Mouse (Mus musculus) hindbrain, embryonic 14.5 days (tissue): ENCODE data around the gene Gm27029. TPM values are rescaled to one million over a fixed set of nuclear protein-coding genes. Genes with fewer than 3 reads are reported as not detected.
"Not testable (repeated sequence)": the region's sequence is repeated elsewhere in the genome, so short reads cannot be mapped to it uniquely, and the experiment has no call there.

Experiments
- ATAC-seq: fragments of 200-750 bp; cut with Nextera tagmentation; 2 replicates; pipeline ENCODE4 v1.8.0; 2017; ENCODE audit warnings: moderate number of reproducible peaks, mild to moderate bottlenecking, moderate TSS enrichment, moderate library complexity; ENCODE audit not compliant: low FRiP score
- DNase-seq: peaks from one replicate; pipeline ENCODE4 v3.0.0-alpha.2; 2015; ENCODE audit warnings: low spot score
- H3K27ac ChIP-seq: fragments of 300-500 bp; sonication (generic); 2 replicates; pipeline ENCODE4 v1.5.1; 2014; ENCODE audit warnings: mild to moderate bottlenecking, moderate library complexity
- H3K27me3 ChIP-seq: fragments of 300-500 bp; sonication (generic); 2 replicates; pipeline ENCODE4 v1.6.1; 2014; ENCODE audit warnings: mild to moderate bottlenecking, low read length, mixed read lengths; ENCODE audit not compliant: control insufficient read depth, insufficient read depth
- H3K36me3 ChIP-seq: fragments of 300-500 bp; sonication (generic); replicated peaks from 2 replicates; pipeline ENCODE4 v1.6.1; 2014; ENCODE audit not compliant: control insufficient read depth, insufficient read depth
- H3K4me1 ChIP-seq: fragments of 300-500 bp; sonication (generic); replicated peaks from 2 replicates; pipeline ENCODE4 v1.6.1; 2014; ENCODE audit warnings: antibody characterized with exemption, low read length, mixed read lengths; ENCODE audit not compliant: control insufficient read depth, insufficient read depth
- H3K4me2 ChIP-seq: fragments of 300-500 bp; sonication (generic); replicated peaks from 2 replicates; pipeline ENCODE4 v1.6.1; 2014; ENCODE audit warnings: mild to moderate bottlenecking, moderate library complexity
- H3K4me3 ChIP-seq: fragments of 300-500 bp; sonication (generic); replicated peaks from 2 replicates; pipeline ENCODE4 v1.5.1; 2014; ENCODE audit warnings: mild to moderate bottlenecking, low read length
- H3K9ac ChIP-seq: fragments of 300-500 bp; sonication (generic); 2 replicates; pipeline ENCODE4 v1.6.1; 2014
- H3K9me3 ChIP-seq: fragments of 300-500 bp; sonication (generic); 2 replicates; pipeline ENCODE4 v1.6.1; 2016; ENCODE audit warnings: low read length; ENCODE audit not compliant: control insufficient read depth
- WGBS: fragments of 180-500 bp; shearing (Covaris S2); extraction: QIAGEN DNeasy Blood & Tissue Kit; methylation state at CpG from one replicate; pipeline ENCODE4 v1.1.7; 2014; 5-methylcytosine and 5-hydroxymethylcytosine counted together
- polyA plus RNA-seq: library from polyadenylated mRNA; unstranded; fragments of >200 nt; fragmentation: Nextera tagmentation; extraction: Ambion mirVana; gene quantifications from 2 replicates; pipeline ENCODE4 v1.2.1, GENCODE M21; 2014

Gm27029 gene
- polyA plus RNA-seq, 1 experiment from 2014 or later, result 7.3 TPM

GRCm38 (mm10) chr11:101460321-101460720 lies 35.7 kb upstream of the Gm27029 start:
- peaks cover 70% of the 10 kb centered on the region for H3K36me3 ChIP-seq
- peaks cover 27% of the 10 kb centered on the region for H3K4me1 ChIP-seq
- no peaks in the 10 kb centered on the region for H3K27me3 ChIP-seq
- DNase-seq, result no peak
- no peak for ATAC-seq
- no peak overlapping the region for H3K4me2 ChIP-seq
- H3K27ac ChIP-seq, result no peak overlapping the region
- no peaks in the 10 kb centered on the region for H3K9me3 ChIP-seq
- no peak overlapping the region for H3K4me3 ChIP-seq
- no peak overlapping the region for H3K9ac ChIP-seq
- WGBS, result 88% methylated on average over 15 of the region's 15 CpGs

DNA sequence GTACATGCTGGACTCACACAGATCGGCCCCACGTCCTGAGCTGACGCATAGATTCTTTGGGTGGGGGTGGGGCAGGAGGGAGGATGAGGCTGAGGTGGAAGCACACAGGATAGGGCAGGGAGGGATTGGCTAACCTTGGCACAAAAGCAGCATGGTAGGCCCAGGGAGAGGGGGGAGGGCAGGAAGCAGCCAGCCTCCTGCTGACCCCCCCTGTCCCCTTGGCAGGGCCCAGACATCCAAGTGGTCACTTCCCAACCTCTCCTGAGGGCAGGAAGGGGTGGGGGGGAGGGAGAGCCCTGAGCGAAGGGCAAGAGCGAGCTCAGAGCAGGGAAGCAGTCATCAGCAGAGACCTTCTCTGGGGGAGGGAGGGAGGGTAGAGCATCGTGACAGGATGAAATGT lies 35.1 kb upstream of the Gm27029 start:
- H3K4me2 ChIP-seq, result no peak overlapping the region
- H3K27ac ChIP-seq, result no peak overlapping the region
- DNase-seq (no peak), ATAC-seq (no peak)
- 44% methylated on average over 4 of the region's 6 CpGs for WGBS
- no peak overlapping the region for H3K4me3 ChIP-seq
- H3K9me3 ChIP-seq, result no peaks in the 10 kb centered on the region
- H3K27me3 ChIP-seq, result no peaks in the 10 kb centered on the region
- H3K9ac ChIP-seq, result no peak overlapping the region
- peaks cover 70% of the 10 kb centered on the region for H3K36me3 ChIP-seq
- H3K4me1 ChIP-seq, result peaks cover 27% of the 10 kb centered on the region

GRCm38 (mm10) chr11:101458217-101458616 lies 33.6 kb upstream of the Gm27029 start:
- WGBS, result 88% methylated on average over 12 of the region's 12 CpGs
- Histone ChIP-seq H3K27ac (no peak overlapping the region), H3K4me1 (peaks cover 12% of the 10 kb centered on the region), H3K36me3 (peaks cover 70% of the 10 kb centered on the region), H3K9ac (no peak overlapping the region), H3K4me3 (no peak overlapping the region), H3K4me2 (no peak overlapping the region), H3K9me3 (no peaks in the 10 kb centered on the region), H3K27me3 (no peaks in the 10 kb centered on the region)
- ATAC-seq (no peak), DNase-seq (no peak)

GRCm38 (mm10) chr11:101457631-101458030 lies 33.0 kb upstream of the Gm27029 start:
- Histone ChIP-seq H3K4me3 (no peak overlapping the region), H3K4me1 (peaks cover 6% of the 10 kb centered on the region), H3K9me3 (no peaks in the 10 kb centered on the region), H3K36me3 (peaks cover 65% of the 10 kb centered on the region), H3K4me2 (no peak overlapping the region), H3K9ac (no peak overlapping the region), H3K27ac (no peak overlapping the region), H3K27me3 (no peaks in the 10 kb centered on the region)
- WGBS, result 94% methylated on average over 9 of the region's 9 CpGs
- DNase-seq (no peak), ATAC-seq (0 out of 2 replicates have a peak, but pooled peaks have one; percentile 26)

GRCm38 (mm10) chr11:101455627-101456026 lies 31.0 kb upstream of the Gm27029 start:
- no peak for ATAC-seq
- WGBS, result 89% methylated on average over 7 of the region's 7 CpGs
- H3K4me2 ChIP-seq, result no peak overlapping the region
- H3K9me3 ChIP-seq, result no peaks in the 10 kb centered on the region
- no peak overlapping the region for H3K4me3 ChIP-seq
- no peak for DNase-seq
- no peaks in the 10 kb centered on the region for H3K4me1 ChIP-seq
- H3K27ac ChIP-seq, result no peak overlapping the region
- no peak overlapping the region for H3K9ac ChIP-seq
- no peaks in the 10 kb centered on the region for H3K27me3 ChIP-seq
- H3K36me3 ChIP-seq, result peaks cover 45% of the 10 kb centered on the region

DNA sequence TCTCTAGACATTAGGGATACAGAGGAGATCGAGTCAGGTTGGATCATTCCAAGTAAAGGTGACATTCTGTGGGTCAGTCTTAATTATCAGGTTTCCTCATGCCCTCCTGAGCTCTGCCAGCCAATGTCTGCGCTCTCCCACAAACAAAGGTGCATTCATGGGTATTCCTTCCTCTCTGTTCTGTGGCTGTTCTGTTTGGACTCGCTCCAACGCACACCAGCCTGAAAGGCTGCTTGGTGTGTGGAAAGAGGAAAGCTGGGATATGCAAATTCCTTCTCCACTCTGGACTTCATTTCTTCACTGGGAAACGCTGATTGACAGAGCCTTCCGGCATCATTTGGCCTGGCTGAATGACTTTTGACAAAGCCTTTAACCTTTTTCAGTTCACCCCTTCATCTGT lies 30.1 kb upstream of the Gm27029 start:
- Histone ChIP-seq H3K4me1 (no peaks in the 10 kb centered on the region), H3K36me3 (peaks cover 35% of the 10 kb centered on the region), H3K27me3 (no peaks in the 10 kb centered on the region), H3K4me3 (no peak overlapping the region), H3K4me2 (no peak overlapping the region), H3K27ac (no peak overlapping the region), H3K9ac (no peak overlapping the region), H3K9me3 (no peaks in the 10 kb centered on the region)
- DNase-seq (no peak), ATAC-seq (peak; percentile 38; the same call in 1 of the 2 replicates)
- WGBS, result 31% methylated on average over 6 of the region's 6 CpGs

- H3K4me2 ChIP-seq, result no peak overlapping the region
- no peak for DNase-seq
- peaks cover 11% of the 10 kb centered on the region; the same call in 1 of the 2 replicates for H3K36me3 ChIP-seq
- no peaks in the 10 kb centered on the region for H3K4me1 ChIP-seq
- 78% methylated on average over 10 of the region's 10 CpGs for WGBS
- ATAC-seq, result no peak
- H3K27me3 ChIP-seq, result no peaks in the 10 kb centered on the region
- H3K27ac ChIP-seq, result no peak overlapping the region
- H3K9ac ChIP-seq, result no peak overlapping the region; the same call in 1 of the 2 replicates
- H3K9me3 ChIP-seq, result no peaks in the 10 kb centered on the region
- no peak overlapping the region for H3K4me3 ChIP-seq
Observed at GRCm38 (mm10) chr11:101452093-101452774, 27.6 kb upstream of the Gm27029 start.

DNA sequence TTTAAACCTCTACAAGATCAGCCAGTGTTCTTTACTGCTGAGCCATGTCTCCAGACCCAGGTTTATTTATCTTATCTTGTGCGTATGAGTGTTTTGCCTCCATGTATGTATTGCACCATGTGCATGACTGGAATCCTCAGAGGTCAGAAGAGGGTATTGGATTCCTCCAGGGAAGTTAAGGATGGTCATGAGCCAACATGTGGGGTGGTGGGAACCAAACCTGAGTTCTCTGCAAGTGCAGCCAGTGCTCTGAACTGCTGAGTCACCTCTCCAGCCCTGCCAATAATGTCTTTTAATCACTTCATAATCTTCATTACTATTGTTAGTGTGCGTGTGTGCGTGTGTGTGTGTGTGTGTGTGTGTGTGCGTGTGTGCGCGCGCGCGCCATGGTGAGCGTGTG lies 26.9 kb upstream of the Gm27029 start:
- DNase-seq (no peak), ATAC-seq (no peak)
- WGBS, result 96% methylated on average over 10 of the region's 10 CpGs
- Histone ChIP-seq H3K4me2 (no peak overlapping the region), H3K9me3 (no peaks in the 10 kb centered on the region), H3K36me3 (peaks cover 5% of the 10 kb centered on the region; the same call in 1 of the 2 replicates), H3K4me3 (no peak overlapping the region), H3K4me1 (no peaks in the 10 kb centered on the region), H3K9ac (no peak overlapping the region), H3K27ac (no peak overlapping the region), H3K27me3 (no peaks in the 10 kb centered on the region)

GRCm38 (mm10) chr11:101450394-101450793 lies 25.8 kb upstream of the Gm27029 start:
- no peak overlapping the region for H3K9ac ChIP-seq
- H3K4me2 ChIP-seq, result no peak overlapping the region
- peaks cover 8% of the 10 kb centered on the region for H3K36me3 ChIP-seq
- H3K4me3 ChIP-seq, result no peak overlapping the region
- 82% methylated on average over 3 of the region's 3 CpGs for WGBS
- DNase-seq (no peak), ATAC-seq (no peak)
- no peaks in the 10 kb centered on the region for H3K4me1 ChIP-seq
- no peak overlapping the region for H3K27ac ChIP-seq
- no peaks in the 10 kb centered on the region for H3K9me3 ChIP-seq
- H3K27me3 ChIP-seq, result no peaks in the 10 kb centered on the region

DNA sequence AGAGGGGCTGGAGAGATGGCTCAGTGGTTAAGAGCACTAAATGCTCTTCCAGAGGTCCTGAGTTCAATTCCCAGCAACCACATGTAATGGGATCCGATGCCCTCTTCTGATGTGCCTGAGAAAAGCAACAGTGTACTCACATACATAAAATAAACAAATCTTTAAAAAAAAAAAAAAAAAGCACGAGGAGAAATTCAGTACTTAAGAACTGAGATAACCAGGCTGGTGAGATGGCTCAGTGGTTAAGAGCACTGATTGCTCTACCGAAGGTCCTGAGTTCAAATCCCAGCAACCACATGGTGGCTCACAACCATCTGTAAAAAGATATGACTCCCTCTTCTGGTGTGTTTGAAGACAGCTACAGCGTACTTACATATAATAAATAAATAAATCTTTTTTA lies 25.0 kb upstream of the Gm27029 start:
- WGBS, result 89% methylated on average over 4 of the region's 4 CpGs
- H3K27ac ChIP-seq, DNase-seq, H3K4me1 ChIP-seq, ATAC-seq, H3K9ac ChIP-seq, H3K9me3 ChIP-seq, H3K4me3 ChIP-seq, H3K4me2 ChIP-seq, H3K27me3 ChIP-seq: not testable (repeated sequence)
- peaks cover 16% of the 10 kb centered on the region for H3K36me3 ChIP-seq
